Mouse (Mus musculus) embryo, embryonic 11 days (tissue): ENCODE measurements at regions not wholly inside any gene's neighbourhood (a gene's known extent, or its start where the extent isn't known, plus 50 kb on each side); places are given as distances from the start of the nearest gene placed in this dataset.

ENCODE experiments used
- DNase-seq: peaks from one replicate; pipeline ENCODE4 v3.0.0-alpha.2; 2015

DNA sequence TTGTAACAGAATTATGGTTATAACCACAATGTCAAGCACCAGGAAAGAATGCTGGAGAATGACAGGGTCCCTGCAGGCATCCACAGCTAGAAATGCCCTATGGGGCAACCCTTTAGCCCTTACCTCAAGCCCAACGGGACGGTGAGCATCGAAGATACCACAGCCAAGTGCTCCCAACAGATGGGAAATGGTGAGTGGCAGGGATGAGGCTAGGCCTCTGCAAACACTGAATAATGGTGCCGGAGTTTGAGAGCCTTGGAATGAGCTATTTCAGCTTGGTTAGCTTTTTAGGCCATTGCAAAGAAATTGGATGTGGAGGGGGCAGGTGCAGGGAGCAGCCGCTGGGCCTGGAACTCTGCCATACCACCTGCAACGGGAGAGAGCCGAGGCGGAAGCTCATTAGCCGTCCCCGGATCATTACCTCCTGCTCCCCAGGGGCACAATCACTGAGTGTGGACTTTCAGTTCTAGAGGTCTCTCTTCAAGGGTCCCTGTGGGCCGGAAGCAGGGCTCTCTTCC is 117.9 kb downstream of the Usp31 start:
- peak; percentile 10 for DNase-seq

DNA sequence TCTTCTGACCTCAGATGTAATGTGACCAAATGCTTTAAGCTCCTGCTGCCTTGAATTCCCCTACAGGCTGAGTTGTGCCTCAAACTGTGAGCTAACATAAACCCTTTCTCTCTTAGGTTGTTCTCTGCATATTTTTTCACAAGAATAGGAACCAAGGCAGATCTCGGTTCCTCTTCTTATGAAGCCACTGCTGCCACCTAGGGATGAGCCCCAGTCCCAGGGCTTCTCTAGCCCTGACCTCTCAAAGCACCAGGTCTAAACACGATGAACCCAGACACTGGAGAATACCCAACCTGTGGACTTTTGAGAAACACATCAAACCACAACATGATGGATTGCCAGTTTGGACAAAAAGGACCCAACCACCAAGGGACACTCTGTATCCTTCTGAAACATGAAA is 119.3 kb downstream of the Usp31 start:
- no peak for DNase-seq

DNA sequence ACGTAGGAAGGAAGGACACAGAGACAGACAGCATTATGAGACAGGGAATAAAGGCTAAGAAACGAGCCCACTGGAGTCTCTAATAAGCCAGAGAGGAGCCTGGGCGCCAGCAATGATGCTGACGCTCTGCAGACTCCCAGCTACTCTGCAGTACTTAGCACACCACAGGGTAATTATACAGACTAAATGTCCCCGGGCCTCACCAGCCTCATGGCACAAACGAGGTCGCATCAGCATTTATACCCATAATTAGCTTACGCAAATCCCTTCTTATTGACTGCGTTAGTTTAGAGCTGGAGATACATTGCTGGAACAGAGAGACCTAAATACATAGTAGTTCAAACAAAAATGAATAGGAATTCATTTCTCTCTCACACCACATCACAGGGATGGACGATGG is 121.3 kb downstream of the Usp31 start:
- DNase-seq = no peak

DNA sequence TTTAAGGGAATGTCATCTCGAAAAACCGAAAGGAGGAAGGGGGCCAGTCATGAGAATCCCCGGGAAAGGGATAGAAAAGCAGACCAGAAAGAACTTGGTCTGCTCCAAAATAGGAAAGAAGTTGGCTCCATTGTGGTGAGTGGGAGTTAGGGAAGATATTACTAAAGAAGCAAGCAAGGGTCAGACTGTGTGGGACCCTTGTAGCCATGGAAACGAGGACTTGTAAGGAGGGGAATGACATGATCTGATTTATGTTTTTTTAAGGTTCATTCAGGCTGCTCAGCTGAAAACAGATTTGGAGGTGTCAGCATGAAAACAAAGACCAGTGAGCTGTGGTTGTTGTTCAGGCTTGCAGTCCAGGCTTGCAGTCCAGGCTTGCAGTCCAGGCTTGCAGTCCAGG is 127.6 kb downstream of the Usp31 start:
- DNase-seq = peak; percentile 71

DNA sequence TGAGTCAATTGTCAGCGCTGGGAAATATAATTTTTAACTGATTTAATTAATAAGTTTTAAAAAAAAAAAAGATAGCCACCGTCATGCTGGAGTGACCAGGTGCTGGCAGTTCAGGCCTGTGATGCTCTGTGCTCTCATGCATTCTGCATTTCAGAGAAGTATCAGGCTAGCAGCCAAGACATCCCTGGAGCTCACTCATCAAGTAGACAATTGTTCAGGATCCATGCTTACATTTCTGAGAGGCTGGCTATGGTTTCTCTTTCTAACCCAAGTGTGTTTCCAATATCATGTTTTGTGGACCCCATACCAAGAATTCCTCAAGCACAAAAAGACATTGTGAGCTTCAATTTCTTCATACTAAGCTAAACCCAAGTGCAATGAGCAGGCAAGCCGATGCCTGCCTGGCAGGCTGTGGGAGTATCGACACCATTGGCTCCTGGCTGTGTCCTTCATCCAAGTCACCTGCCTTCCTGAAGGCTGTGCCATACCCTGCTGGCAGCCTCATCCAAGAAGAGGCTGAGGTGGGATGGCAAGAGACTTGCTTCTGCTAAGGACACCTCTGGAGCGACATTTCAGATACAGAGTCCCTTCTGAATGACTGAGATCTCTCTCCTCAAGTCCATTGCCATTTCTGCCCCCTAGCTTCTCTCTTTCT is 134.2 kb downstream of the Usp31 start:
- no peak for DNase-seq

DNA sequence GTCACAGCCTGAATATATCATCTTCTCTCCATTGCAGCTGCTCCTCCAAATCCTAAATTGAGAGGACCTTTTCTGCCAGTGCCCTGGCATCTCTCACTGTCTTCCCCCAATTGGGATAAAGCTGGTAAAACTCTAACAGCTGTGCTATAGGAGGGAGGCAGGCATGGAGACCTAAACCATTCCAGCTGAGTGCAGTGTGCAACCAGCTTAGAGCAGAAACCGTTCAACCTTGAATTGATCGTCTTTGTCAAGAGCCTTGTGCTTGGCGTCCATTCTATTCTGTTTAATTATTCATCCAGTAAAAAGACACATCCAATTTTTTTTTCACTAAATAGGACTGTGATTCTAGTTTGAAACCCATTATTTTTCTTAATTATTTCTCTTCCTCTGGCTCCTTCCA is 135.3 kb downstream of the Usp31 start:
- DNase-seq = peak; percentile 7

DNA sequence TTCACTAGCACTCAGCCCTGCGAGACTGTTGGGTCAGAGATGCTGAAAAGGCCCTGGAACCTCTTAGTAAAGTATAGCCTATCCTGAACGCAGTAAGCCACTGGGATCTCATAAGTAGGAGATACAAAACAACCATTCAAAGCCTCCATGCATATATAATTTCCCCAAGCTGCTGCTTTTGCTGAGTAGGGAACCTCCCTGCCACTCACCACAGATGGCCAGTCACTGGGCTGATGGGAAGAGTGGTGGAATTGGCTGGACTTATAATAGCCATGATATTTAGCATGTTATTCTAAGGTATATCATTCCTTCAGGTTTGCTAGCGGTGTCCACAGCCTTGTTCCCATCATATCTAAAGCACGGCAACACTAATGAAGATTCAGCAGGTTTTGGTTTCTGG is 135.8 kb downstream of the Usp31 start:
- no peak for DNase-seq

DNA sequence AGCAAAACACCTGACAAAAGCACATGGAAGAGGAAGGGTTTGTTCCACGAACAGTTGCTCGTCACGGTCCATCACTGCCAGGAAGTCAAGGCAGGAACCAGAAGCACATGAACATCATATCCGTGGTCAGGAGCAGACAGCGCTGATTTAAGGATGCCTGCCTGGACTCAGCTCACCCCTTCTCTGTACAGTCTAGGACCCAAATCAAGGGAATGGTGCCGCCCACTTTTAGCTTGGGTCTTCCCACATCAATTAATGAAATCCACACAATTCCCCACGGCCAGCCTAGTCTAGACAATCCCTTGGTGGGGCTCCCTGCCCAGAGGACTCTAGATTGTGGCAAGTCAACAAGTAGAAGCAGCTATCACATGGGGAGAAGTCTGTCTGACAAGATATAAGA is 137.8 kb downstream of the Usp31 start:
- DNase-seq = no peak

DNA sequence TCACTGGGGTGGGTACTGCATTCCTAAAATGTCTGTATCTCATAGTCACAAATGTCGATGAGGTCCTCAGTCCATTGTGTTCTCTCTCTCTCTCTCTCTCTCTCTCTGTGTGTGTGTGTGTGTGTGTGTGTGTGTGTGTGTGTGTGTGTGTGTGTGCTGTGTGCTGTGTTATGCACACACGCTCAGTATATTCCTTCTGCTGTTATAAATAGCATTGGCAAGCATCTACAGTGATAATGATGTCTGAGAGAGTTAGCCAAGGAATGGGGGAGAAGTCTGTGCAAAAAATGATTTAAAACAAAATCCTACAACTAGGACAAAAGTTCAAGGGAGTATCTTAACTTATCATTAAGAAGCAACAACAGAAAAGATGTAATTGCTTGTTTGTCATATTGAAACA is 139.0 kb downstream of the Usp31 start:
- DNase-seq = no peak

DNA sequence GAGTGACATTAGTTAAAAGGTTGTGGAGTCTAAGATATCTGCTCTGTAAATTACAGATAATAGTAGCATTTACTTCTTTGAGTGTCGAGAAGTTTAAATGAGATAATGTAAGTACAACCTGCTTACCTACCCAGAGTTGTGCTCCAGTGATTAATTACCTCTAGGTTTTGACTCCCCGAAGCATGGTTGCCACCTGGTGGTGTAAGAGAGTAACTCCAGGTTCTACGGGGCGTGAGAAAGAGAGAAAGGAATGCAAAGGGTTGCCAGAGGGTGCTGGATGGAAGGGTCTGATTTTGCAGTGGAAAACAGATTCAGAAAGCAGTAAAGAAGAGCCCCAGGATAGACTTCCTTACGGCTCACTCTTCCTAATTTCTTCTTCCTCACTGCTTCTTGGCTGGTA is 143.5 kb downstream of the Usp31 start:
- peak; percentile 66 for DNase-seq

DNA sequence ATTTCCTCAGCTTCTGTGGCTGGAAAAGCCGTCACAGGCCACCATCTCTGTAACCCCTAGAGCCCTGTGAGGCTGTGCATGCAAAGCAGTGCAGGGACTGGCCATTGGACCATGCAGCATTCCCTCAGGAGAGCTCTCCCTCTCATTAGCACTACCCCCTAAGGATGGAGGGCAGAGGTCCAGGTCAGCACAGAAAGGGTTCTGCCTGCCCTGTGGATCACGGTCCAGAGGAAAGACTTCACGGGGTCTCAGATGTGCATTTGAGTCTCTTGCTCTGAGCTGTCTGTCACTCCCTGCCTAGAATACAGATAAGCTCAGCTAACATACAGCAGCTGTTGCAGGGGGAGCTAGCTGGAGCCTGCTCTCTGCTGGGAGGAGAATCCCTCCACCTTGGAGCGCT is 151.6 kb downstream of the Usp31 start:
- DNase-seq = peak; percentile 22
